Mouse (Mus musculus) frontal cortex, postnatal 36 days (tissue): ENCODE measurements around the gene Gcnt7.

Experiments
- DNase-seq, 2 experiments: peaks; one replicate each; pipeline ENCODE4 v3.0.0; 2022; ENCODE audit warnings: low spot score in 2 of 2

Gene Gcnt7

DNA sequence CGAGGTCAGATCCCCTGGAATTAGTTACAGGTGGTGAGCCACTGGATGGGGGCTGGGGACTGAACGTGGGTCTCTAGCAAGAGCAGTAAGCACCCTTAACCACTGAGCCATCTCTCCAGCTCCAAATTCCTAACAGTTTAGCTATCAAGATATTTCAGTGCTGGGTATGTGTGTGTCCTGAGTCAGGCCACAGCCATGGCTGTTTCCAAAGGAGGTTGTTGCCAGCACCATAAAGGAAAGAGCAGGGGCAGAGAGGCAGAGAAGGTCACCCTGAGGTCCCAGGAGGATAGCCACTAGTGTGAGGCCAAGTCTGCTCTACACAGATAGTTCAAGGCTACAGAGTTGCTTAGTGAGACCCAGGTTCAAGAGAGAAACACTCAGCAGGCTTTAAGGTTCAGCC lies 2.3 kb upstream of the Gcnt7 start:
- DNase-seq: no peak

DNA sequence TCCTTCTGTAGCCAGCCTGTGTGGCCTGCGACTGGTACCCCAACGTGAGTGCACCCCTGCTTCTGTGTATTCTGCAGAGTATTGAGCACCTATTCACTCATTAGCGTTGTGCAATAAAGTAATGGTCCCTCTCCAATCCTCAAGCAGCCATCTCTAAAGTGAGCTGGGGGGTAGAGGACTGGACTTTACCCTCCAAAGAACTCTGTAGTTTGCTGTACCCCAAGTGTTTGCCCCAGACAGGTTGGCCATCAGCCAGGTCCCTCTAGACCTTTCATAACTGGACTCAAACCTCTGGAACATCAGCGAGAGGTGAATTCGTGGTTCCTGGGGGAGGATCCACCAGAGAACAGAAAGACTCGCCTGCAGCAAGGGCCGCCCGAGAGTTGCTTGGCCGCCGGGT lies 5.9 kb downstream of the Gcnt7 start:
- no peak for DNase-seq

DNA sequence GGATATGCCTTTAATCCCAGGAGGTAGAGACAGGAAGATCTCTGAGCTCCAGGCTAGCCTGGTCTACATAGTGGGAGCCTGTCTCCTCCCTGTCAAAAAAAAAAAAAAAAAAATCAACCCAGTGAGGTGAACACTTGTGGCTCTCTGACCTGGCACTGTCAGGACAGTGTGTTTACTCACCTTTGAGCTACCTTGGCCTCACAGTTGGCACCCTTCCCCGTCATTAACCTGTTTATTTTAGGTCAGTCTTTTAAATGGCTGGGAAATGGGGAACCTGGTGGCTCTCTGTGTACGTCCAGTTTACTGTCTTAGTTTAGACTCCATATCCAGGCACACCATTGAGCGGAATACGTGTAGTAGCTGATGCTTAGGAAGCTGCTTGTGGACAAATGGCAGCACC lies 6.4 kb downstream of the Gcnt7 start:
- DNase-seq: no peak

DNA sequence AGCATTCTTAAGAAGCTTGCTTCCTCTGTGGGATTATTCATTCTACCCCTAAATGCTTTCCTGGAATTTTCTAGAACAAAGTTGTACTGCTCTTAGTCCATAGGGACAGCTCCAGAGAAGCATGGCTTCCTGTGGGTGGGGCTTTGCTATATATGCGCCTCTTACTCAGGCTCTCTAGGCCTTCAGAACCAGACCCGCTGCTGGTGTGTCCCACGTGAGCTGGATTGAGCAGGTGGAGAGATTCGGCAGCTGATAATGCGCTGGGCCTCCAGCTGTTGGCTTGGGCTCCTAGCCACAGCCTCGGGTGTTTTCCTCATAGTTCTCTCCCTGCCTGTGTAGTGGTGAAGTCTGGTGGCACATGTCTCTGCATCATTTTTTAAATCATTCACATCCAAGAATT lies 7.8 kb downstream of the Gcnt7 start:
- DNase-seq: no peak

- DNase-seq: no peak
Observed at GRCm38 (mm10) chr2:172448329-172448728, 10.1 kb downstream of the Gcnt7 start.

DNA sequence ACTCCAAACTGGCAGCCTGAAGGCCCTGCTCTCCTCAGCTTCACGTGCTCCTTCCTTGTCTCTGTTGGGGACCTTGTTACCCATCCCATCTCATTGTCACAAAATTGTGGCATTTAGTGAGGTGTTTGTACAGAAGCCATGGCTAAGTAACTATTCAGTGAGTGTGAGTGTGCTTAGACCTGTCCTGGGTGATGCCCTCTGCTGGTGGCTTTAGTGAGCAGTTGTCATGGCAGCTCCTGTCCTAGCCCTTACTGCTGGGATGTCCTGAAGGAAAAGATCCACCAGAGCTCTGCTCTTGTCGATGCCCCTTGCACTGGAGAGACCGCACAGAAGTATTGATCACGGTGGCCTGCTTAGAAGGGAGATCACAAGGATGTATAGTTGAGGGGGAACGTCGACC lies 11.1 kb downstream of the Gcnt7 start:
- no peak for DNase-seq

- no peak for DNase-seq
Observed at GRCm38 (mm10) chr2:172445617-172446016, 12.8 kb downstream of the Gcnt7 start.

DNA sequence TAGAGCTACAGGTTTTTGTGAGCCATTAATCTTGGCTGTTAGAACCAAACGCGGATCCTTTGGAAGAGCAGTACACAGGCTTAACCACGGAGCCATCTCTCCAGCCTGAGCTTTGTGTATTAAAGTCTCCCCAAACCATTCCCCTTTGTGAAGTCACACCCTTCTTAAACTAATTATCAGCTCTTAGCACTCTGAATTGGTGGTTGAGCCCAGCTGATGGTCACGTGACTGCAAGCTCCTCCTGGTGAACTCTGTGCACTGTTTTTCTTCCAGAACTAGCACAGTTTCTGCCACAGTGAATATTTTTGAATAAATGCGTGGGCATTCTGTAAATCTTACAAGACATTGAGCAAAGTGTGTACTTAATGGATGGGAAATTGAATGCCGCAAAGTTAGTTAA lies 17.2 kb downstream of the Gcnt7 start:
- no peak for DNase-seq

DNA sequence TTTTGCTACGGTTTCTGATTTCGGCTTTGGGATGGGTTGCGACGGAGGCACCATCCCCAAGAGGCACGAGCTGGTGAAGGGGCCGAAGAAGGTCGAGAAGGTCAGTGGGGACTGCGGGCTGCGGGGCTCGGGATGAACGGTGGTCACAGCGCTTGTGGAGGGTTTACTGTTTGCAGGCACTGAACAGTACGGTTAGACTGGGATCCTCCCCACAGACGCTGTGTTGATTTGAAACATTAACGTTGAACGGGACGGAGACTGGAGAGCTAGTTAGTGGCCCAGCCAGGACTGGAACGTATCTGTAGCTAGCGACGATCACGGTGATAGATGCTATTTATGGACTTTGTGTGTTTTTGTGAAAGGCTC lies 17.8 kb downstream of the Gcnt7 start:
- DNase-seq: no peak

DNA sequence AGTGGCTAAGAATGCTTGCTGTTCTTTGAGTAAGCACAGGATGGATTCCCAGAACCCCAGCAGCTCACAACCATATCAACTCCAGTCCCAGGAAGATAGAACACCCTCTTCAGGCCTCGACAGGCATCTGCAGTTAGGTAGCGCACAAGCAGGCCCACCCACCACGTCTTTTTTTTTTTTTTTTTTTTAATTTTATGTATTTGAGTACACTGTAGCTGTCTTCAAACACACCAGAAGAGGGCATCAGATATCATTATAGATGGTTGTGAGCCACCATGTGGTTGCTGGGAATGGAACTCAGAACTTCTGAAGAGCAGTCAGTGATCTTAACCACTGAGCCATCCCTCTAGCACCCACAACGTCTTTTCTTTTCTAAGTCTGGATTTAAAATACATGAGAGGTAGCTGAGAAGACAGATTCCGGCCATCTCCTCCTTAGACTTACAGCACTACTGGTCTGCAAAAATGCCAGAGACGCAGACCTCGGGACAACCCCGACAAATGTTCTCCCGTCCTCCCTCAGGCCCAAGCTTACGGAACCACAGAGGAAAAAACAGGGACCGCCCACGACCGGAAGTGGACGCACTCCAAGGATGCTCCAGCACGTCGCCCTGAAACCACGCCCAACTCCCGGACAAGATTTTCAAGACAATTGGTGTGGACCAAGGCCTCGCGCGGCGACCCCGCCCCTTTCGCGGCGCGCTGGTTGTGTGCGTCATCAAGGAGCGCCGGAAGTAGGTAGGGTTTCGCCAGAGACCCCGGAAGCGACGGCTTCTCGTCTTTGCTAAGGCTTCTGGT lies 18.4 kb downstream of the Gcnt7 start, which contains the start of gene Rtf2:
Rtf2 (plus strand) TSS at position 714 of the 797 bp plus-strand sequence.
- peak; percentile 99 to 100 for DNase-seq

GRCm38 (mm10) chr2:172437371-172437952 lies 20.9 kb downstream of the Gcnt7 start:
- DNase-seq: no peak

GRCm38 (mm10) chr2:172433746-172434145 lies 24.6 kb downstream of the Gcnt7 start:
- no peak for DNase-seq

GRCm38 (mm10) chr2:172430609-172431008 lies 27.8 kb downstream of the Gcnt7 start:
- DNase-seq: no peak

GRCm38 (mm10) chr2:172418208-172418607 lies 40.2 kb downstream of the Gcnt7 start:
- DNase-seq: no peak

DNA sequence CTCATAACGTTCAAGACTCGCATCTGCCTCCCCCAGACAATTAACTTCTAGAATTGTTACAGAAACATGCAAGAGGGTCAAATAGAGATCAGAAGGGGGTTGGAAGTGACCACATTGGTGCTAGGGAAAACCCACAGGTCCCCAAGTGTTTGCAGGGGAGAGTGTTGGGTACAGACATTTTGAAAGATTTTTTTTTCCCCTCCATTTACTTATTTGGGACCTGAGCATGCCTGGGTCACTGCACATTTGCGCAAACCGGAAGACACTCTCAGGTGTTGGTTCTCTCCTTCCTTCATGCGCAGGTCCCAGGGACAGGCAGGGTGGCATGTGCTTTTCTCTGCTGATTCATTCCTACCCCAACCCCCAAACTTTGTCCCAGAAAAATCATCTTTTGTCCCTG lies 41.5 kb downstream of the Gcnt7 start:
- DNase-seq: no peak

GRCm38 (mm10) chr2:172416218-172416617 lies 42.2 kb downstream of the Gcnt7 start:
- no peak for DNase-seq

DNA sequence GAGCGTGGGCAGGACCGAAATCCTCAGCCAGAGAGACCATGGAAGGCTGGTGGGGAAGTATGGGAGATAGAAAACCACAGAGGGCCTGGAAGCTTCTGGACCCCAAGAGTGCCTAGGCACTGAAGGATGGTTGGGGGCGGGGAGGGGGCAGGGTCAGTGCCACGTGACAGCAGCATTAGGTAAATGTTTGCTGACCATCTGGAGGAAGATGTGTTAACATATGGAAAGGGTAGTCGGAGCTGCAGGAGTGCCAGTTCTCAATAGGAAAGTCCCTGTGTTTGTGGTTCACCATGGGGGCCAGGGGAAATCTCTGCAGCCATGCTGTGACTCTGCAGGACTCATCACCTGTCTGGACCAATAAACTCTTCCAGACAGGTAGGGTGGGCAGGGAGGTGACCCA lies 44.5 kb downstream of the Gcnt7 start:
- no peak for DNase-seq

DNA sequence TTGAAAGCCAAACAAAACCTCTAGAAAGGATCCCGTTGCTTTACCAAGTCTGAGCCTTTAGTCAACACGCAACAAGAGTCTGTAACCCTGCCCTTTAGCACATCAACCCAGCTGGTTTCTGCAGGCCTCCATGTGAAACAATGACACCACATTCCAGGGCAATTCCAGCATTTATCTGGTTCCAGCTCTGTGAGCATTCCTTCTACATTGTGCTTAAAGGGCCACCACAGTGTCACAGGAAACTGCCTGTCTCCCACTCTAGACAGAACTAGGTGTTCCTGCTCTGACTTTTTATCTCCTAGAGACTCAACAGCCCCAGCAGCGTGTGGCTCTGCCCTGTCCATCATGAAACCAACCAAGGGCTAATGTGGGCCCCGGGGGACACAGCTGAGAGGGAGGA lies 45.1 kb downstream of the Gcnt7 start:
- DNase-seq: no peak

- no peak for DNase-seq
Observed at GRCm38 (mm10) chr2:172412454-172412853, 45.9 kb downstream of the Gcnt7 start.

DNA sequence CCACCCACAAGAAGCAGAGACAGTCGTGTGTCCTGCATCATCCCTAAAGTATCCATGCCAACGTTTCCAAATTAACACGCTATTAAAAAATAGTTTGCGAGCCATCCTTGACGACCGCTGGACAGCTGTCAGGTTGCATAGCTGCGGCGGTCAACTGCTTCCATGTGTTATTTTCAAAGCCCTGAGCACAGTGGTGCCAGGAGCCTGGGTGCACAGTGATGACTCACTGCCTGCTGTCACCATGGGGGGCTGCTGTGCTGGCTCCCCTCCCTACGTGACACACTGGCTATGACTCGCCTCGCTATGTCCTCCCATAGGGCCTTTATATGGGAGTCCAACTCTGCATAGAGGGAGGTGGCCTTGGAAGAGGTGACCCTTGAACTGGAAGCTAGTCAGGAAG lies 47.3 kb downstream of the Gcnt7 start:
- peak in 1 of 2 experiments; percentile 33 for DNase-seq

DNA sequence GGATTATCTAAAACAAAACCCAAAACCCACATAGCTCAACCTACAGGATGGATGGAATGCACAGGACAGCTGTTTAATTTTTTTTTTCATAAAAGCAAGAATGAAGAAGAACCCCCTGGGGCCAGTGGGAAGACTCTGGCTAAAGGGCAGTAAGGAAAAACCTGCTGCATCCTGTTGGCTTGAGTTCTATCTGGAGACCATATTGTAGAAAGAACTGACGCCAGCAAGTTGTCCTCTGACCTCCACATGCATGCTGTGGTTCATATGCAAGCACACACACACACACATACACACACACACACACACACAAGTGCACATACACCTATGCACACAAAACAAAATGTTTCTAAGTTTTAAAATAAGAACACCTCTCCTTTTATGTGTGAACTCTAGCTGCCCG lies 47.7 kb downstream of the Gcnt7 start:
- no peak for DNase-seq

GRCm38 (mm10) chr2:172407499-172407898 lies 50.9 kb downstream of the Gcnt7 start:
- no peak for DNase-seq

DNA sequence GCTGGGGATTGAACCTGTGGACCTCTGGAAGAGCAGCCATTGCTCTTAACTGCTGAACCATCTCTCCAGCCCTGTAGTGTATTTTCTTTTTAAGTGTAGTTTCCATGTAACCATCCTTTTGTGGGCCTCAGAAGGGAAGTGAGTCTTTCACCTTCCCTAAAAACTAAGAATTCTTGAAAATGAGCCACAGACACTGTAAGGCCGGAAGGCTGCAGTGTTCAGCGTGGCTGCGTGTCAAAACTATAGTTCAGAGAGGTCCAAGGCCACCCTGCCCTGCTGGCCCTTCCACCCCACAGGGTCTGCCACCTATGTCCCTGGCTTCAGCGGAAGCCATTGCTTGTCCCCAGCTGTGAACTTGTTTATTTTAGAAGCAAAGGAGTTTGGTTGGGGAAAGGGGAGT lies 52.2 kb downstream of the Gcnt7 start:
- no peak for DNase-seq

DNA sequence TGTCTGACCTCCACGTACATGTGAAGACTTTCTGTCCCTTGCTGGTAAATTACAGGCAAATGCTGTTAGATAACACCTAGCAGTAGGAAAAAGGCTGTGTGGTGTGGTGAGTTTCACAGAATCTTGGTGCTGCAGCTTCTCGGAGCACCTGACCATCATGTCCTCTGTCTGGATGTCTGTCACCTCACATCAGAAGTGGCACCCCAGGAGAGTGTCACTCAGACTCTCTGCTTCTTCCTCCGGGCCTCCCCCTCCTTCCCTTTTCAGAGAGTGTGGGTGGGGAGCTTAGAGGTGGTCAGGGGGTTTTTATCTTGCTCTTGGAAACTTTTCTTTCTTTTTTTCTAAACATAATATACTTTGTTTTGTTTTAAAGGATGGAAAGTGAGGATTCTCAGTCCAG lies 53.4 kb downstream of the Gcnt7 start:
- DNase-seq: no peak
